Mouse (Mus musculus) bone marrow macrophage, adult 2 months (primary cell): ENCODE results near the gene Slc26a8.

Experiments used
- CTCF ChIP-seq: IDR thresholded peaks from 2 replicates; pipeline ENCODE4 v1.5.1; 2012; ENCODE audit warnings: low read depth, mild to moderate bottlenecking, low read length, moderate library complexity
- POLR2A ChIP-seq: IDR thresholded peaks from 2 replicates; pipeline ENCODE4 v1.6.1; 2012; ENCODE audit warnings: mild to moderate bottlenecking, low read depth, low read length, borderline replicate concordance

DNA sequence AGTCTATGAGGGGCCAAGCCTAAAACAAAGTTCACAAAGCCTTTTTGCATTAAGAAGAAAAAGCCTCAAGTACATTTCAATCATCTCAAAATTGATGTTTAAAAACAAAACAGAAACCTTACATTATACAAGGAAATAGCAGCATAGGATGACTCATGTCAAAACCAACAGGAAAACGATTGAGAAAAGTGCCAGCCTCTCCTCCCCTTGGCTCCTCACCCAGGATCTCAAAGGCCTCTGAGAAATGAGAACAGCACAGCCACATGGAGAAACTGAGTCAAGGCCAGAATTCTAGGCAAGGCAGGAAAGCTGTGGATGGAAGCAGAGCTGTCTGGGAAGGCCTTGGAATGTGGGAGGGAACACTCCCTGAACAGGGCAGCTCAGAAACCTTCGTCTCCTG, 101.4 kb downstream of the Slc26a8 start:
- TF ChIP-seq CTCF: no peak
- TF ChIP-seq POLR2A: no peak
